Mouse (Mus musculus): ENCODE data around the gene Calhm3. TPM values are rescaled to one million over a fixed set of nuclear protein-coding genes. Genes with fewer than 3 reads are reported as not detected.
A peak's percentile ranks its signal among the peaks of the same experiment; 100 is the strongest.
"Not testable (repeated sequence)": the region's sequence is repeated elsewhere in the genome, so short reads cannot be mapped to it uniquely, and the experiment has no call there.

The Calhm3 gene
- total RNA-seq, 2 experiments from 2014 or later = not detected

DNA sequence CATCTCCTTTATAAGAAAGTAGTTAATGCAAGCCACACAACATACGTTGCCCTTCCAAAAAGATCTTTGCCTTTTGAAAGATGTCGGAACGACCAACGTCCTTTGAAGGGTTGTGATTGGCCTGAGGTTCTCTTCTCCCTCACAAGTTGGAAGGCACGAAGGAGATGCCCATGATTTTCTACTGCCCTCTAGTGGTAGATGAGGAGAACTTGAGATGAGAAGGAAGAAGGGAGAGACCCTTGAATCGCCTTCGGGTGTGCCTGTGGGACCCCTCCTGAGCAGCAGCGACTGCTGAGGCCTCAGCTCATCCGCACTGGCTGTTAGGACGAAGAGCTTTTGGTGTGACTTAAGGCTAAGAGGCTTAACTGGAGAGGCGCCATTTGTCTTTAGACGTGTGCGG is 10.7 kb upstream of the Calhm3 start:
- DNase-seq (ENCODE audit: low spot score) = peak; percentile 49

DNA sequence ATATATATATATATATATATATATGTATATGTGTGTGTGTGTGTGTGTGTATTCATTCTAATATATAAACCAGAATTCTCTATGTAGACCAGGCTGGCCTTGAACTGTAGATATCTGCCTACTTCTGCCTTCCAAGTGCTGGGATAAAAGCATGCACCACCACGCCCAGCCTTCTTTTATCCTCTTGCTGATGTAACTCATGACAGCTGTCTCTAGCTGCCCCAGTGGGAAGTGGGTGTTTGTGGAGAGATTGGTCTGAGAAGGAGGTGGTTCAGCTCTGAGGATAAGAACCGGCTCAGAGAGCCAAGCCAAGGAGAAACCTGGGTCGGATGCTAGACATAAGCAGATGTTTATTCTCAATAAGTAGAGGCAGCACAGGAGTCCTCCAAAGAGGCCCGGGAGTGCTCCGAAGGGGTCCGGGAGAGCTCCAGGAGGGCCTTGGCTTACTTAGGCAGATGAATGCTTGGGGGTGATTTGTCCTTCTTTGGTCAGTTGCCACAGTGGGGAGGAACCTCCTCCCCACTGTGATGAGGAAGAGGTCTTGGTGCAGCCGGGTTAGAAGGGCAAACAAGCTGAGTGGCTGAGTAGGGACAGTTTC is 10.2 kb upstream of the Calhm3 start:
- DNase-seq (ENCODE audit: low spot score) = no peak

DNA sequence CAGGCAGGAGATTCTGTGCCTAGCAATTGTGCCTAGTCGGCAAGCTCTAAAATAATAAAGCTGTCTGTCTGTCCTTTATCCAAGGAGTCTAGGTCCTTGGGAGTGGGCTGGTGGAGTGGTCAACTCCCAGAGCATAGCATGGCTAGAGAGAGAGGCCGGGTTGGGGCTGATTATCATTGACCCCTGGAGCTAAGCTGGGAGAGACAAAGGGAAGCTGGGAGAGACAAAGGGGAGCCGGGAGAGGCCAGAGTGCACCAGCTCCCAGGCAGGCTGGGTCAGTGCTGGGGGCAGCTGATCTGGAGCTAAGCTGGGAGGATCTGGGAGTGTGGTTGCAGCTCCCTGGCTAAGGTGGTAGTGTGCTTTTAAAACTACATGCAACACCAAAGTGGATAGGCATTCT is 9.2 kb upstream of the Calhm3 start:
- DNase-seq (ENCODE audit: low spot score) = no peak

DNA sequence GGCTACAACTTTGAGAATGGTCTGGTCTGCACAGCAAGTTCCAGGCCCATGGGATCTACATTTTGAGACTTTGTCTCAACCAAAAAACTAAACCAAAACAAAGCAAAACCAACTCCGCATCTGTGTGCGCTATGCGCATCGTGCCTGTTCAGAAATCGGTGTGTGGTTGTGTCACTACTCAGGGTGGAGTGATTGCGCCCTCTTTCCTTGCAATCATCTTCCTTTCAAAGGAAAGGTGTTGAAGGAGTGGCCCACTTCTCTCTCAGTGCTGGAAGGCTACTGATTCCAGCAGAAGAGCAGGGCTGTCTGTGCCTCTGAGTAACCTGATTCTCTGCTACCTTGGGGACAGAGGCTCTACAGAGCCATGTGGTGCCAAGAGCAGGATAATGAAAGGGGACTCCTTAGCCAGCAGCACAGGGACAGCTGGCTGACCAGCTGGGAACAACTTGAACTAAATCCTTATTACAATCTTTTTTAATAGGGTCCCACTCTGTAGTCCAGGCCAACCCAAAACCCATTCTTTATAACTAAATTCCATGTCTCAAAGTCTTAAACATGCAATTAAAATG is 5.7 kb upstream of the Calhm3 start:
- peak; percentile 35 for DNase-seq (ENCODE audit: low spot score)

DNA sequence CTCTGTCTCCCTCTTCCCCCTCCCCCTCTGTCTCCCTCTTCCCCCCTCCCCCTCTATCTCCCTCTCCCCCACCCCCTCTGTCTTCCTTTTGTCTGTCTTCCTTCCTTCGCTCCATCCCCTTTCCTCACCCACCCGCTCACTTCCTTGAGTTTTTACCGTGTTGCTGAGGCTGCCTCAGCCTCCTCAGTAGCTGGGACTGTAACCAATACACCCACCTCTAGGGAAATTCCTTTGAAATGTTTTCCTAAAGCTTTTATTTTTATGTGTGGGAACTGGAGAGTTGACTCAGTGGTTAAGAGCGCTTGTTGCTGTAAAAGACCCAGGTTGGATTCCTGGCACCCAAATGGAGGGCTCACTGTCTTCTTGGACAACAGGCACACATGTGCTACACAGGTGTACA is 4.1 kb upstream of the Calhm3 start:
- no peak for DNase-seq (ENCODE audit: low spot score)

DNA sequence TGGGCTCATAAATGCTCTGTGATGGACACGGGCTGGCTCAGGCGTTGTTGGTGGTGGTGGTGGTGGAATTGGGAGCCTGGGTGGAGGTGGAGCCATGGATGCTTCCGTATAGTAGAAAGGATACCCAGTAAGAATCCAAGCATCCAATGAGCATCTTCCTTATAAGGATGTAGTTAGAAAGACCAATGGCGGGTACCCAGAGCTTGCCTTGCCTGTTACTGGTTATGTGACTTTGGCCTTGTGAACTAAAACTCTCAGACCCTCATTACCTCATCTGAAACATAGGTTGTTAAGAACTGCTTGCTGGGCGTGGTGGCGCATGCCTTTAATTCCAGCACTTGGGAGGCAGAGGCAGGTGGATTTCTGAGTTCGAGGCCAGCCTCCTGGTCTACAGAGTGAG is 3.8 kb downstream of the Calhm3 start:
- no peak for DNase-seq (ENCODE audit: low spot score)

DNA sequence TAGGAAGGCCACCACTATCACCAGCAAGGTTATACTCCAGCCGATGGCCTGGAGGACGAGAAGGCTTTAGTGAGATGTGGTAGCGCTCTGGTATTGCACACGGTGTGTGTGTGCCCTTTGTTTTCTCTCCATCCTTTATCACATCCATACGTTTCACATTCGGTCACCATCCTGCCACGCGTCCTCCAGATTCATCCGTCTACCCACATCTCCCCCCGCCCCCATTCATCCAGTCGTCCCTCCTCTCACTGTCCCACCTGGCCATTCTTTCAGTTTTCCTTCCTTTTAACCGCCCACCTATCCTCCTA is 5.5 kb downstream of the Calhm3 start:
- no peak for DNase-seq (ENCODE audit: low spot score)

DNA sequence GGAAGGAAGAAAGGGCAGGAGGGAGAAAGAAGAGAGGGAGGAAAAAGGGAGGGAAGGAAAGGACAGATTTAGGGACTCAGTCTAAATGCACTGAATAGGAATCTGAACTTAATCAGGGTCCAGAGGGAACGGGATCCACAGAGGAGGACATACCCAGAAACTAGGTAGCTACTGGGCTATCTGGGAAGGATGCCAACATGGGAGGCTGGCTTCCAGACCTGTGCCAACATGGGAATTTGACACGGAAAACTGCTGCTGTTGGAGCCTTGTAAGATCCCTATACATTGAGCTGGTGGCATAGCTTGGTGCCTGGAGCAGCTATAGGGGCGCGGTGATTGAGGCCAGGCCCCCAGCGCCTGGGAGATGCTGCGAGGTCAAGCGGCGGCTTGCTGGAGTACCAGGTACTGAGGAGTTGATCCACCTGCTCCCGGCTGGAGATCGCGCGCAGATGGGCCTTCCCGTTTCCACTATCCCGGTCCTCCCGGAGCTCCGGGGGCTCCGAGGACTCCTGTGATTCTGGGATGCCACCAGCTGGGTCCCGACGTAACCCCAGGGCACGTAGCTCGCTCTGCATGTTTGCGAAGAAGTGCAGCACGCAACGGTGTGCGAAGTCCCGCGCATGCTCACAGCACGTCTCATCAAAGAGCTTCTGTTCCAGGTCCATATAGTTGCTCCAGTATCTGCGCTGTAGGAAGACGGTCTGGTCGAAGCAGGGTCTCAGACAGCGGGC is 6.1 kb downstream of the Calhm3 start:
- no peak for DNase-seq (ENCODE audit: low spot score)

DNA sequence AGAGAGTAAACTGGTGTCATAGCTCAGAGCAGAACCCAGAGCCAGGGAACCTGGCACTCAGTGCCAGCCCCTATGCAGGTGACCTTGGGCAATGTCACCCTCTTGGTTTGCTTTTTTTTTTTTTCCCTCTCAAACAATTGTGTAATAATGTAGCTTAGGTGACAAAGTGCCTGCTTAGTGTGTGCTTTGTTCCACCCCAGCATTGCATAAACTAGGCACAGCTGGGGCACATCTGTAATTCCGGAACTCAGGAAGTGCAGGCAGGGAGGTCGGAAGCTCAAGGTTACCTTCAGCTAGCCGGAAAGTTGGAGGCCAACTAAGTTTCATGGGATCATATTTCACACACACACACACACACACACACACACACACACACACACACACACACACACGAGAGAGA is 7.7 kb downstream of the Calhm3 start:
- no peak for DNase-seq (ENCODE audit: low spot score)

DNA sequence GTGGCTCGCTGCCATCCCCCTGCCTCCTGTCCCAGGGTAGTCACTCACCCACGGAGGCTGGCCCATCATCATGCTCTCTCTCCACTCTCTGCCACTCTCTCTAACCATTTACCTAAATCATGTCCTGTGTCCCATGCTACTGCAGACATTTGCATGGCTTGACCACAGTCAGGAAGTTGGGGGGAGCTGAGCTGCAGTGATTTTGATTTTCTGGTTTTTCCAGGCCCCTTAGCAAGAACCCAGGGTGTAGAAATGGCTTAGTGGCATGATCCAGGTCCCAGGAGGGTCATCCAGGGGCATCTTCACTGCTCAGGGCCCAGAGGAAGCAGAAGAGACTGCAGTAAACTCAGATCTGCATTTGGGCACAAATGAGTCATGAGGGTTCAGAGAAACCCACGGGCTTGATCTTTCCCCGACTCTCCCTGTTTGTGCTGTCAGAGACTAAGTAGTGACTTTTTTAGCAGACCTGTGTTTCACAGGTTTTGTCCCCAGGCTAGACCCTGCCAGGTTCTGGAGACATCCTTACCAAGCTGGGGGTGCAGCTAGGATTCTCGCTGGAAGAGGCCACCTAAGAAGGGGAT is 9.2 kb downstream of the Calhm3 start:
- no peak for DNase-seq (ENCODE audit: low spot score)

DNA sequence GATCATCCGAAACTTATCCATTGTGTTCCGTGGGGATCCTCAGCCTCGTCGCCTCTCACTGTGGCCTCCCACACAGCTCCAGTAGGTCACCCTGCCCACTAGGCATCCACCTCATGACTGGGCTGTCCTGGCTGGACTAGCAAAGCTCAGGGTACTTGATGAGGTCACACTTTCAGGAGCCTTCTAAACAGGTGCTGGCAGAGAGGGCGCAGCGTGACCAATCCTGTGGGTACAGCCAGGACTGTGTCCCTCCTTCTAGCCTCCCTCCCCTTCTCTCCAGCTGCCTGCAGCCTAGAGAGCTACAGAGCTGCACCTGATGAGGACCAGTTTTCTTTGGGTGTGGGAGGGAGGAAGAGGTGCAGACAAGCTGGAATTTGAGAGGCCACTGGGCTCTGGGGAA is 13.4 kb downstream of the Calhm3 start, which contains the start of gene Calhm1:
Gene Calhm1, minus strand, starts transcription at position 101 of the 400 bp plus-strand sequence.
- DNase-seq (ENCODE audit: low spot score) = no peak

DNA sequence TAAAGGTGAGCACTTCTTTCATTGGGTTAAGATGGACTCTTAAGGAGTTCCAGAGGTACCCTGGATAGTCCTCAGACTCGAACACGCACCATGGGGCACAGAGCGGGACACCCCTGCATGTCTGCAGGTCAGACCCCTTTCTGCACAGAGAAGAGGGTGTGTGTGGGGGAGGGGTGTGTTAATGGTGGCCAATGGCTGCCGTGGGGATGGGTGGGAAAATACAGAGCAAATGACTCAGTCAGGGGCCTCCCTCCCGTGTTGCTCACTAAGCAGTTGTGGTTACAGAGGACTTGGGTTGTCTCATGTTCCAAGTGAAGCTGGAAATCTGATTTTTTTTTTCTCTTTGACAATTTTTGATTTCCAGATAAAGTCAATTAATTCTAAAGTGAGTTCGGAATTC is 15.1 kb downstream of the Calhm3 start:
- no peak for DNase-seq (ENCODE audit: low spot score)

DNA sequence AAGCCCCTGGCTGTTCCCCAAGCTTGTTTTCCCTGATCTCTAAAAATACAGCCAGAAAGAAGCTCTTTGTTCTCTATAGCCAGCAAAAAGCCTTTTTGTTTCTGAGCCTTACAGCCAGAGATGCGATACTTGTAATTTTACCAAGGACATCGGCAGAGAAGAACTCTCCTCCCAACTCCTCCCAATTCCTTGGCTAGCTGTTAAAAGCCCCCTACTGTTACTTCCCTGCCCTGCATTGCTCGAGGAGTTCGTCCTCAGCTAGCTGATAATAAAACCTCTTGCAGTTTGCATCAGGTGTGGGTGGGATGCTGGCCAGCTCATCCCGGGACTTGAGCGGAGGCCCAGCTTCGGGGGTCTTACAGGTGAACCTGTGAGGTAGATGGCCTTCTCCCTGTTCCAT is 18.0 kb downstream of the Calhm3 start:
- DNase-seq (ENCODE audit: low spot score) = not testable (repeated sequence)

DNA sequence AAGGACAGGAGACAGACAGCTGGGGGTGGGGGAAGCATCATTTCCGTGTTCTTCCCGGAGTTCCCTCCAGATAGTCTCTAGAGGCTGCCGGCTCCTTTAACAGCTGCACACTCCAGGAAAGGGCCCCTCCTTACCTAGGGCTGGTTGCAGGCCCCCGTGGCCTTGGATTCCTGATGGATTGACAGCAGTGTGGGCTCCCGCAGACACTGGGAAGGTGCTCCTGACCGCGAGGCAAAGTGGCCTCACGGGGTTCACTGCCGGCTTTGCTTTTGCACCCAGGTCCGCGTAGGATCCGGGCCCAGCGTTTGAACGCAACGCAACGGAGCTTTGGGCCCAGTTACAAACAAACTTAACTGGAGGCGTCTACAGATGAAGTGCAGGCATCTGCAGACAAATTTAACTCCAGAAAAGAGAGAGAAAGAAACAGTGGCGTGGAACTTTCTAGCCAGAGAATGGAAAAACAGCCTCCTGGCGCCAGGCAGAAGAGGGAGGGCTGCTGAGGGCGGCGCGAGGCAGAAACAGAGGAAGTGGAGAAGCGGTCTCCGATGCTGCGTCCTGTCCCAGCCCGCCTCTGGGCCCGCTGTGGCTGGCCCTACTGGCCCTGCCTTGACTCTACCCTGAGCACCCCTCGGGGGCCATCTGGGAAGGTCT is 19.7 kb downstream of the Calhm3 start, which contains the start of gene Calhm2:
Gene Calhm2, minus strand, starts transcription at position 524 of the 651 bp plus-strand sequence.
- DNase-seq (ENCODE audit: low spot score) = peak; percentile 59

DNA sequence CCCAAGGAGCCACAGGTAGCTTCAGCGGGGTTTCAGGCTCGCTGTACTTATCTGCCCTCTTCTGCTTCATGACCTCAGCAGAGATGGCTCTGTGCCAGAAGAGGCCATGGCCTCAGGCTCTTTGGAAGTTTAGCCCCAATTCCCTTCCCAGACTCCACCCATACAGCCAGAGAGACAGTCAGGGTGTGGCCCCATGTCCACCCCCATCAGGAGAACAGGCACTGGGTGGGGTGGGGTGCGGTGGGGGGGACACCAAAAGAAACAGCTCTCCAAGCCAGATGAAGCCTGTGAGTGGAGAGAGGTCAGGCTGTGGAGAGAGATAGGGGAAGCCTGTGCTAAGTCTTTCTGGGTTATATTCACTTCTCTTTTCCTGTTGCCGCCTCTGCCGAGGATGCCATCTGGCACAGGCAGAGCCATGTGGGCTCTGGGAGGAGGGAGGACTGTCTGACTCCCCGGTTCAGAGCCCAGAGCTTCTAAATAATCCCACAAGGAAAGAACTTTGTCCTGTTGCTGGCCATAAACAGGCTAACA is 20.4 kb downstream of the Calhm3 start:
- peak; percentile 73 for DNase-seq (ENCODE audit: low spot score)

DNA sequence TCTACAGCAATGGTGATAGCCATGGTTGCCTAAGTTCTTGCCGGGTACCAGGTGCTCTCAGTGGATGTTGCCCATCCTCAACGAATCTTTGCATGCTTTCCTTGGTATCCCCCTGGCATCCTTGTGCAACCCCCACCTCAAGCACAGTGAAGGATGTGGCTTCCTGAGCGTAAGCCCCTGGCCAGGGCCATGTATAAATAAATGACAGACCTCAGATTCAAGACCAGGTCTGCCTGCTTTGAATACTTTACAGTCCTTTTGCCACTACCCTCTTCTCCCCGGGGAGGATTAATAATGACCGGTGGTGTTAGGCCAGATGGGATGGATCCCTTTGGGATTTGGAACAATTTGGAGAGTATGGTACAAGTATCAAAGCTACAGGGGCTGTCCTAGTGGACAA is 21.4 kb downstream of the Calhm3 start:
- no peak for DNase-seq (ENCODE audit: low spot score)

DNA sequence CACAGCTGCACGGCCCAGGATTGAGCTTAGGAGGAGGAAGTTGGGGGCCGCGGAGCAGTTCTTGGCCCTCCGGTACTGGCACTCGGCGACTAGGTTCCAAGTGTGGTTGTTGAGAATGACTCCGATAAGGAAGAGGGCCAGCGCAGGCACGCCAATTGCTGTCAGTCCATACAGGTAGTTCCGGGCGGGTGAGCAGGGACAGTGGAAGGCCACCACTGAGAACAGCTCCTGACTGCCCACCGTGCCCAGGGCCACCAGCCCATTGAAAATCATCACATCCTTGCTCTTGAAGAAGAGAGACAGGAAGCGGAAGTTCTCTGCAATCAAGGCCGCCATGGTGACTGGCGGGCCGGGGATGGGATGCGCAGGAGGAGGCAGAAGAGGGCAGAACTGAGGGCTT is 22.0 kb downstream of the Calhm3 start:
- no peak for DNase-seq (ENCODE audit: low spot score)

DNA sequence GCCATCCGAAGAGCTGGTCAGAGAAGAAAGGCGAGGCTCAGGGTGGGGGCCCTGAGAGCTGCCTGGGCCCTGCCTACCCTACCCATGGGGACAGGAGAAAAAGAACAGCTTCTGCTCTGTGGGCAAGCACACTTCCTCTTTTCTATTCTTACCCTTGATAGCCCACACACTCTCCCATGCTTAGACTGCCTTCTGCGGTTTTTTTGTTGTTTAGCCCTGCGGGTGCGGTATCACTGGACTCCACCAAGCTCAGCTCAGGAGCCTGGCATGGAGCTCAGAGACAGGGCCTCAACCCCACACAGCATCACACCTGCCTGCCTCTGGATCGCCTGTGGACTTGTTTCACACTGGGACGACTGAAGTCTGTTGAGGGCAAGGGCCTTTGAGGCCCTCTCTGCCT is 24.4 kb downstream of the Calhm3 start:
- DNase-seq (ENCODE audit: low spot score) = no peak

DNA sequence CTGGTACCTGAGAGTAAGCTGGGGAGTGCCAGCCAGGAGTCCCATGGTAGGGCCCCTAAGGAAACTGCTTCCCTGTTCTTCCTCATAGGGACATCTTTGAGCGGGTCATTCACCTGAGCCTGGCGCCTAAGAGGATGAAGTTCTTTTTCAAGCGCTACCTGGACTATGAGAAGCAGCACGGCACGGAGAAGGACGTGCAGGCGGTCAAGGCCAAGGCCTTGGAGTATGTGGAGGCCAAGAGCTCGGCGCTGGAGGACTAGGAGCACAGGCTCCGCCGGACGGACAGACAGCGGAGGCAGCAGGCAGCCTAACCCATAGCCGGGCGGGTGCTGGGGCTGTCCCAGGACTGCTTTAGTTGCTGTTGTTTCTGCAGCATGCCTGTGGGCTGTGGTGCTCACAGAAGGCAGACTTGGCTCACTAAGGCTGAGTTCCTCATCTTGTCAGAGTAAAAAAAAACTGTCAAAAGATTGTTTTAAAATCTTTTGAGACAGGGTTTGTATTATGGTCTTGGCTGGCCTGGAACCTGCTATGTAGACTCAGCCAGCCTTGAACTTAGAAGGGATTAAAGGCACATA is 26.9 kb downstream of the Calhm3 start:
- no peak for DNase-seq (ENCODE audit: low spot score)

DNA sequence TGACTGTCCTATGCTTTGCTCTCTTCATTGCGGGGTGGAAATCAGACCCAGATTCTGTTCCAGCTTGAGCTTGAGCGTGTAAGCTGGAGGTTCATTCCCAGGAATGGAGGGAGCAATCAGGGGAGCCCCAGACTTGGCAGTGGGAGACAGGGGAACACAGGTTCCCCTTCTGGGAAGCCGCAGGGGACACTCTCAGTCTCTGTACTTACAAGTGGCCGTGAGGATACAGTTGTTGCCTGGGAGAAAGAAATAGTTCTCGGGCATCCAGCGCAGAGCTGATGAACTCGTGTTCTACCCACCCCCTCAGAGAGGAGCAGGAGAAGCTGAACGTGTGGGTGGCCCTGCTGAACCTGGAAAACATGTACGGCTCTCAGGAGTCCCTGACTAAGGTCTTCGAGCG is 28.7 kb downstream of the Calhm3 start:
- no peak for DNase-seq (ENCODE audit: low spot score)

DNA sequence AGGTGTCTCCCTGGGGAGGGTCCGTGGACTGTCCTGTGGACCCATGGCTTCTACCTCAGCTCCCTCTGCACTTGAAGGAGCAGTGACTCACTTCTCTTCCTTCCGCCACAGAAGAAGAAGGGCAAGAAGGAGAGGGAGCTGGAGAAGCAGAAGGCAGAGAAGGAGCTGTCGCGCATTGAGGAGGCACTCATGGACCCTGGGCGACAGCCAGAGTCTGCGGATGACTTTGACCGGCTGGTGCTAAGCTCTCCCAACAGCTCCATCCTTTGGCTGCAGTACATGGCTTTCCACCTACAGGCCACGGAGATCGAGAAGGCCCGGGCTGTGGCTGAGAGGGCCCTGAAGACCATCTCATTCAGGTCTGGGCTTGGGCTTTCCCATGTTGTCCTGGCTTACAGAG is 29.4 kb downstream of the Calhm3 start:
- DNase-seq (ENCODE audit: low spot score) = no peak

DNA sequence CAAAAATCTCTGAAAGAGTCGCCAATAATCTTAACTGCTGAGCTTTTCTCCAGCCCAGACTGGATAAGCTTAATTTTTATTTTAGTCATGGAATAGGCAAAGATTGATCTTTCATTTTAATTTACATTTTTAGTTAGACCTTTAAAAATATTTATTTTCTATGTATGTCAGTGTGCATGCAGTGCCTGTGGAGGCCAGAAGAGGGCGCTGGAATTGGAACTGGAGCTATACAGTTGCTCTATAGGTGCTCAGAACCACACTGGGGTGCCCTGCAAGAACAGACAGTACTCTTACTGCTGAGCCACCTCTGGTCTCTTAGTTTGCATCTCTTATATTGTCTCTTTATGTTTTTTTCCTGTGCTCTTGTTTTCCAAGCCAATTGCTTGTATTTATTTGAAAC is 34.8 kb downstream of the Calhm3 start:
- no peak for DNase-seq (ENCODE audit: low spot score)

Data from gastrocnemius, adult 18-20 months (tissue).